Mouse (Mus musculus) heart, postnatal 36 days (tissue): ENCODE measurements around the gene Naip2. TPM values are rescaled to one million over a fixed set of nuclear protein-coding genes. Genes with fewer than 3 reads are reported as not detected.

Experiments
- DNase-seq, 2 experiments: peaks; one replicate each; pipeline ENCODE4 v3.0.0; 2021 to 2022
- intact Hi-C: fragments of 180-260 bp; cut with DNase I; formaldehyde crosslinking; loops from one replicate; pipeline ENCODE4 v1.15.1; 2025
- total RNA-seq, 2 experiments: library from RNA; stranded (reverse); gene quantifications; 2 replicates each; pipeline ENCODE4 v1.2.3; 2021

Gene Naip2
- total RNA-seq, 2 experiments from 2014 or later, result 0.47 to 0.70 TPM

DNA sequence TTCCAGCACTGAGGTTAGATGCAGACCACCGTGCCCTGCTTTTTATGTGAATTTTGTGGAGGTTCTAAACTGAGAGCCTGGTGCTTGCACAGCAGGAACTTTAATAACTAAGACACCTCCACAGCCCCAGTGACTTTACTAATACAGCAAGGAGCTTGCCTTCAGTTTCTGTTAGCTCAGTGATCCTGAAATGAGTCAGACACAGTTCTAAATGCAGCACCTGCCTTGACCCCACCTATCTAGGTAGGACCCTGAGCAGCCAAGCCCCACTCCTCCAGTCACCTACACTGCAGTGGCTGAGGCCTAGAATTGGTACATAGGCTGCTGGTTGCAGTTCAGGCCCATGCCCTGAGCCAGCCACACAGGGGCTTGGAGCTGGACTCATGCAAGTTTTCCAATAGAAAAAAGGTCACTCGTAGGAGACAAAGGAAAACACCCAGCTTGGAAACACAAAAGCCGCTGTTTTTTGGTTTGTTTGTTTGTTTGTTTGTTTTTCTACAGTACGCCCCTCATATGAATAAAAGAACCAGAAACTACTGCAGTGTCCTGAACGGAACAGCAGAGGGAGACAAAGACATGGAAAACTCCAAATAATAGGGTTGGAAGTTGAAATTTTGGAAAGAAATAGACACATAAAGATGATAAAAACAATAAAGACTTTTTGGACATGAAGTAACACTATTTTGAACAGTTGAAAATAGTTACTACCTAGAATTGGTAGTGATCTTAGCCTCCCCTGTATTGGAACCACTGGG is 89.5 kb downstream of the Naip2 start:
- DNase-seq, result no peak
- intact Hi-C loops, result loop anchor here (5.0 kb wide), 1 partner anchor 280 kb away; no protein-coding TSS in a partner anchor

DNA sequence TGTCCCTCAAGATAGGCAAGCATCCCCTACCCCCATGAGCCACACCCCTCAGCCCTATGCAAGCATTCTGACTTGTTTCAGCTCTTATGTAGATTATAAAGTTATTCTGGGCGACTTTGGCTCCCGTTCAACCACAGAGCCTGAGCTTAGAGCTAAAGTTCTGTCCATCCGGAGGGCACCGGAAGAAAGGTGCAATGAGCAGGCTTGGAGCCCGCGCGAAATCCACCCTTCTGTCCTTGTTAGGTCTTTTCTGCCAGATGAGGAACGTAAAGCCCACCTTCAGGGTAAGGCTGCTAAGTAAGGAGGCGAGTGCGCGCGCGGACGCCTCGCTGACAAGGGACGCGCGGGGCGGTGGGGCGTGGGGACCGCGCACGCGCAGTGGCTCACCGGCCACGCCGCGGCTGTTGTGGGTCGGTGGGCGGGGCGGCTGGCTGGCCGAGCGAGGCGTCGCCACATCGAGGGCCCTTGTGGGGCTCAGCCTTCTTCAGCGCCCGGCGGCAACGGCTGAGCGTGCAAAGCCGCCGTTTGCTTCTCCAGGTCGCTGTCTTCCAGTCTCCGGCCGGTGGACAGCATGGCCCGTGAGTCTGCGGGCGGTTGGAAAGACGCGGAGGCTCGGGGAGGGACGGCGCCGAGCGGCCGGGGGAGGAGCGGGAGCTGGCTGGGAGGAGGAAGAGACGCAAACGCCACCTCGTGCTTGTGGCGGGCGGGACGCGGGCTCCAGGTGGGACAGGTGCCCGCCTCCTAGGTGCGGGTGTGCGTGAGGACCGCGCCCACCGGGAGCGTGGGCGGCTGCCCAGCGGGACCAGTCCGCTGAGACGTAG is 94.0 kb downstream of the Naip2 start, which contains the start of gene Serf1:
Gene Serf1 (plus strand): TSS at position 361 of the 821 bp plus-strand sequence.
- peak; percentile 81 to 86 for DNase-seq
- intact Hi-C loops, result loop anchor here (10.0 kb wide), 2 partner anchors 547 to 753 kb away; partner anchors contain the start of genes Ak6, Rad17 and Taf9

DNA sequence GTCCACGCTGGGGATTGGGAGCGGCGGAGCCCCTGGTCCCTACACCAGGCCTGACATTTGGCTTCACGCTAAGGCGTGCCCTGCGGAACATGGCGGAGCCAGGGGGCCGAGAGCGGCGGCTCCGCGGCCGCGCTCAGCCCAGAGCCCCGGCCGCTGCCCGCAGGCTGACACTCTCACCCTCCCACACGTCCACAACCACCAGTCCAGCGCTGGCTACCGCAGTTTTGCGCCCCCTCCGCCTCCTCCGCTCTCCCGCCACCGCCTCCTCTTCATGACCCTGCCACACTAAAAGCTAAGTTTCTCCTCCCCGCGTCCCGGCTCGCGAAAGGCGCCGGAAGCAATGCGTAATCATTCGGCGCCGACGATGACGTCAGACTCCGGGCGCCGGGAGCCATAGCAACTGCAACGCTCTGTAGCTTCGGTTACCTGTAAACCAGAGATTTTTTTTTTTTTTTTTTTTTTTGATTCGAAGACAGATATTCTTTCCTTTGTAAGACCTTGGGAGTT is 98.1 kb downstream of the Naip2 start, which contains the start of gene Bdp1:
Gene Bdp1 (minus strand): TSS at position 323 of the 507 bp plus-strand sequence.
- intact Hi-C loops, result loop anchor here (2.0 to 10.0 kb wide), 3 partner anchors 21 to 749 kb away; partner anchors contain the start of genes Ak6, Rad17, Smn1 and Taf9
- DNase-seq, result peak; percentile 97 to 99

DNA sequence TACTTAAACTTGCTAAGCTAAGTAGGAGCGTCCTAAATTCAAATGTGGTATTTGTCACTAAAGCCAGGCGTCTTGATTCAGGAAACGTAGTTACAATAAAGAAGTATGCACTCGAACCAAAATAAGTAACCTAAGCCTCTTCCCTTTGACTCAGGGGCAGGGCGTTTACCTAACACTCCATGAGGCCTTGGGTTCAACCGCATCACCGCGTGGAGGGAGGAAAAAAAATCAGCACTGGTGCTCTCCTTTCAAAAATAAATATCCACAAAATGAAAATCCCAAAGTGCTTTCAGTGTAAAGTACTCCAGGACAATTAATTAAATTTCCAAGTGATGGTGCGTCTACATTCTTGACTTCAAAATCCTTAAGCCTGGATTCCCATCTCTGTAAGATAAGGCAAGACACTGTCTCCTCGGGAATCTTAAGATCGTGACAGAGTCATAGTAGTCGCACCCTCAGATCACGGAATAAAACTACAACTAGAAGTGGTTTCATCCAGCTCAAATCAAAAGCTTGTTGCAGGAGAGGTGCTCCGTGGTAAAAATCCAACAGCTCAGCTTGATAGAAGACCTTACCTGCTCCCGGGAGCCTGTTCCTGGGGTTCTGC is 98.7 kb downstream of the Naip2 start:
- intact Hi-C loops, result loop anchor here (10.0 kb wide), 2 partner anchors 552 to 748 kb away; partner anchors contain the start of genes Ak6, Rad17 and Taf9
- DNase-seq, result no peak

DNA sequence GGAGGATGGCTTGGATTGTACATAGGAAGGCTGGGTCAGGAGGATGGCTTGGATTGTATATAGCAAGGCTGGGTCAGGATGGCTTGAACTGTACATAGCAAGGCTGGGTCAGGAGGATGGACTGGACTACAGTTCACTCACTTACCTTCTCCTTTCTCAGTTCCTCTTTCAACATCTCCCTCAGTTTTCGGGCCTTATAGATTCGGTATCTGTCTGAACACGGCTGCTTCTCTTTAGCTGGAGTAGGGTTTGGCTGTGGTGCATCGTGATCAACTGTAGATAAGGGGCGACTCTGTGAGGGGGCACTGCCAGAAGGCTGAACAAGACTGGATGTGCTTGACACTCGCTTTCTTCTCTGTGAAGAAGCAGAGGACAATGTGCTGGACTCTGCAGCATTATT is 103.1 kb downstream of the Naip2 start:
- intact Hi-C loops, result loop anchor here (5.0 kb wide), 1 partner anchor 67 kb away; no protein-coding TSS in a partner anchor
- DNase-seq, result no peak

Other genes with a start within 250 kb of the Naip2 start
- gene Mccc2, start 186.5 kb downstream of the Naip2 start, total RNA-seq, result 10 to 100 TPM; 87.0 to 88.5 TPM
- 10 to 100 TPM; 25.0 to 29.6 TPM for gene Bdp1, start 98.0 kb downstream of the Naip2 start, total RNA-seq
- 1 to 10 TPM; 5.9 to 6.7 TPM for gene Serf1, start 94.1 kb downstream of the Naip2 start, total RNA-seq
- 10 to 100 TPM; 14.6 to 16.4 TPM for gene Smn1, start 77.2 kb downstream of the Naip2 start, total RNA-seq
- gene Naip5, start 44.2 kb upstream of the Naip2 start, total RNA-seq, result under 1 TPM; 0.38 to 0.39 TPM
- gene Naip6, start 115.6 kb upstream of the Naip2 start, total RNA-seq, result under 1 TPM; 0.14 to 0.35 TPM